Mouse (Mus musculus) stomach, postnatal 0 days (tissue): ENCODE measurements around the gene Cd37.

ENCODE experiments used
- CTCF ChIP-seq: IDR thresholded peaks from 2 replicates; pipeline ENCODE4 v1.5.1; 2016; ENCODE audit warnings: antibody characterized with exemption, low read depth, mild to moderate bottlenecking, moderate library complexity
- EP300 ChIP-seq: optimal IDR thresholded peaks from 2 replicates; pipeline ENCODE3; 2016; ENCODE audit warnings: antibody characterized with exemption

- TF ChIP-seq CTCF (no peak), EP300 (no peak)
Measured at GRCm38 (mm10) chr7:45204380-45205143, 34.4 kb downstream of the Cd37 start, which contains the start of gene Ccdc155.
